Mouse (Mus musculus) thymus, adult 2 months (tissue): ENCODE measurements at regions not wholly inside any gene's neighbourhood (a gene's known extent, or its start where the extent isn't known, plus 50 kb on each side); places are given as distances from the start of the nearest gene placed in this dataset.

Experiments used
- CTCF ChIP-seq: fragments of 200-500 bp; IDR thresholded peaks from 2 replicates; pipeline ENCODE4 v1.5.1; 2012; ENCODE audit warnings: mild to moderate bottlenecking, control low read depth, low read length, moderate library complexity, borderline replicate concordance; ENCODE audit not compliant: control insufficient read depth, poor library complexity, insufficient read depth; ENCODE audit errors: extremely low read depth
- POLR2A ChIP-seq: fragments of 200-500 bp; IDR thresholded peaks from 2 replicates; pipeline ENCODE4 v1.6.1; 2012; ENCODE audit warnings: mild to moderate bottlenecking, low read length, control low read depth, moderate library complexity; ENCODE audit not compliant: control insufficient read depth, poor library complexity, insufficient read depth; ENCODE audit errors: extremely low read depth

DNA sequence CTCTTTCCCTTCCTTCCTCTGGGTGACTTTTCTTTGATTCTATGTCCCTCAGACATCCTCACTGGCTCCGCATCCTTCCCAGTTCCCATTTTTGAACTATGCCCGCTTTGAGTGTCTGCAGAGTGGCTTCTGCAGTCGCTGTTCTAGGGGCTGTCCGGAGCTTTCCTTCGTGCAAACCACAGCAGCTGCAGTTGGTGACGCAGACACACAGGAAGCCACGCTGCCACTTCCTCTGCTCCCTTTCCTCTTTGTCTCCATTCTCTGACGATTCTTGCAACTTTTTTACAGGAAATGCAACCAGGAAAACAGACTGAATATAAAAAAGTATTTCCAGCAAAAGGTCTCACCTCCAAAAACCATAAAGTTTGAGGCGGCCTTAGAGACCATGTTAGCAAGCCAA, 191.0 kb upstream of the Tgfbr2 start:
- peak; percentile 39; the same call in 1 of the 2 replicates for TF ChIP-seq POLR2A
- no peak for TF ChIP-seq CTCF
